Mouse (Mus musculus): ENCODE measurements around the gene Olfr10.
"Not testable (repeated sequence)": the region's sequence is repeated elsewhere in the genome, so short reads cannot be mapped to it uniquely, and the experiment has no call there.

The Olfr10 gene

GRCm38 (mm10) chr11:49304441-49304840, at the start of gene Olfr10:
Olfr10 (plus strand) TSS chr11:49304741.
- DNase-seq (ENCODE audit: low read depth, low spot score), result no peak

GRCm38 (mm10) chr11:49259296-49259695, 45.2 kb upstream of the Olfr10 start:
- no peak for DNase-seq (ENCODE audit: low read depth, low spot score)

- no peak for DNase-seq (ENCODE audit: low read depth, low spot score)
These were observed 44.7 kb upstream of the Olfr10 start for GRCm38 (mm10) chr11:49259829-49260228.

DNA sequence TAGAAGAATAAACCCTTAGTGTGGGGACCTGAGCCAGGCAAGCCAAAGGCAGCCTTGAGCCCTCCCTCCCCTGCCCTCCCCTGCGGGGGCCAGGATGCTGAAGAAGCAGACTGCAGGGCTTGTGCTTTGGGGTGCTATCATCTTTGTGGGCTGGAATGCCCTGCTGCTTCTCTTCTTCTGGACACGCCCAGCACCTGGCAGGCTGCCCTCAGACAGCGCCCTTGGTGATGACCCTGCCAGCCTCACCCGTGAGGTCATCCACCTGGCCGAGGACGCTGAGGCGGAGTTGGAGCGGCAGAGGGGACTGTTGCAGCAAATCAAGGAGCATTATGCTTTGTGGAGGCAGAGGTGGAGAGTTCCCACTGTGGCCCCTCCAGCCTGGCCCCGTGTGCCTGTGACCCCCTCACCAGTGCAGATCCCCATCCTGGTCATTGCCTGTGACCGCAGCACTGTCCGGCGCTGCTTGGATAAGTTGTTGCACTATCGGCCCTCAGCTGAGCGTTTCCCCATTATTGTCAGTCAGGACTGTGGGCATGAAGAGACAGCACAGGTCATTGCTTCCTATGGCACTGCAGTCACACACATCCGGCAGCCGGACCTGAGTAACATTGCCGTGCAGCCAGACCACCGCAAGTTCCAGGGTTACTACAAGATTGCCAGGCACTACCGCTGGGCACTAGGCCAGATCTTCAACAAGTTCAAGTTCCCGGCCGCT, 43.8 kb upstream of the Olfr10 start:
- no peak for DNase-seq (ENCODE audit: low read depth, low spot score)

GRCm38 (mm10) chr11:49261313-49261855, 43.2 kb upstream of the Olfr10 start:
- no peak for DNase-seq (ENCODE audit: low read depth, low spot score)

- DNase-seq (ENCODE audit: low read depth, low spot score), result no peak
These were observed 42.3 kb upstream of the Olfr10 start for GRCm38 (mm10) chr11:49262286-49262685.

GRCm38 (mm10) chr11:49263149-49263548, 41.4 kb upstream of the Olfr10 start:
- DNase-seq (ENCODE audit: low read depth, low spot score), result no peak

GRCm38 (mm10) chr11:49264081-49264480, 40.5 kb upstream of the Olfr10 start:
- no peak for DNase-seq (ENCODE audit: low read depth, low spot score)

- no peak for DNase-seq (ENCODE audit: low read depth, low spot score)
These were observed 39.9 kb upstream of the Olfr10 start for GRCm38 (mm10) chr11:49264622-49265021.

DNA sequence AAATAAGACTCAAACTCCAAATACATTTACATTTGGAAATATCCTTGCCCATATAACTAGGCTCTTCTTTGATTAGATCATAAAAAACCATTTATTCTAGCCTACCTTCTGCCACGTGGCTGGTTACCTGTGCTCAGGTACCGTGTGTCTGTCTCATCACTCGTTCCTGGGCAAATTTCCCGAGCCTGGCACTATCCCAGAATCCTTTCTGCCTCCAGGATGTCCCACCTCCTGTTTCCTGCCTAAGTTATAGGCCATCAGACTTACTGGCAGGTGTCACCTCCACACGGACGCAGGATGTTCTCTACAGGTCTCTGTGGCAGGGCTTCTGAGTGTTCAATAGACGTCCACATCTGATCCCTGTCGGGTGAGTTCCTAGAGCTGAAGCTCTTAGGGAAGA, 39.4 kb upstream of the Olfr10 start:
- no peak for DNase-seq (ENCODE audit: low read depth, low spot score)

GRCm38 (mm10) chr11:49266671-49267070, 37.9 kb upstream of the Olfr10 start:
- DNase-seq (ENCODE audit: low read depth, low spot score), result no peak

DNA sequence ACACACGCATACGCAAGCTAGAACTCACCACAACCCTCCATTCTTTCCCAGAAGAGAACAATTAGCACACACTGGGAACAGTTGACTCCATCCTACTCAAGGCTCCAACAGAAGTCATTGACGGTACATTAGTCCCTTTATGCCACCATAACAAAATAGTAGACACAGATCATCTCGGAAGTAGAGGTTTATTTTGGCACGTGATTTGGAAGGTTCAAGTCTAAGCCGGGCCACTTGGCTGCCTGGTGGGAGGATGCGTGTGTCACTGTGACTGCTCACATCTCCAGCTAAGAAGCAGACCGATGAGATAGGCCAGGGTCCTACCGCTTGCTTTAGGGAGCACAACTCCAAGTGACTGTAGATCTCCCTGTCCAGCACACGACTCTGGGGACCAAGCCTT, 37.2 kb upstream of the Olfr10 start:
- DNase-seq (ENCODE audit: low read depth, low spot score), result no peak

DNA sequence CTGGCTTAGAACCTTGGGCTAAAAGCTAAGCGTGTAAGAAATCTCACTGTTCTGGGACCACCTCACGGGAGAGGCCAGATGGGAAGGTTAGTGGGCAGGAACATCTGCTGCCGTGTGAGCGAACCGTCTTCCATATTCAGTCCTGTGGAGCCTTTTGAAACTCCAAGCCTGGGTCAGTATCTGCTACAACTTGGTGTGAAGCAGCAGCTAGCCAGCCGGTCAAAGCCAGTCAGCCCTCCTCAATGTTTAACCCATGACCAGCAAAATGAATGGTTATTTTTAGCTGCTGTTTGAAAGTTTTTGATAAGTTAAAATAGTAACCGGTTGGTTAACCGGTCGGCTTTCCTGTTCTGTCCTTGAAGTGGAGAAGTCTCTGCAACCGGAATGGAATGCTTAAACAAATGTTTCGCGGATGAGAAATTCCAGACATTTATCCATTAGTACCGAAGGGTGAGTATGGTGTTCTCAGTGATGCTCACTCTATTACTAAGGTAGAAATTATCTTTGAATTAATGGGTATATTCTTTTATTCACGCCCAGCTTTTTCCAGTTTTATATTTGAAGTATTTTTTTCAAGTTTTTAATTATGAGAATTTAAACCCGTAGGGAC, 36.5 kb upstream of the Olfr10 start:
- no peak for DNase-seq (ENCODE audit: low read depth, low spot score)

DNA sequence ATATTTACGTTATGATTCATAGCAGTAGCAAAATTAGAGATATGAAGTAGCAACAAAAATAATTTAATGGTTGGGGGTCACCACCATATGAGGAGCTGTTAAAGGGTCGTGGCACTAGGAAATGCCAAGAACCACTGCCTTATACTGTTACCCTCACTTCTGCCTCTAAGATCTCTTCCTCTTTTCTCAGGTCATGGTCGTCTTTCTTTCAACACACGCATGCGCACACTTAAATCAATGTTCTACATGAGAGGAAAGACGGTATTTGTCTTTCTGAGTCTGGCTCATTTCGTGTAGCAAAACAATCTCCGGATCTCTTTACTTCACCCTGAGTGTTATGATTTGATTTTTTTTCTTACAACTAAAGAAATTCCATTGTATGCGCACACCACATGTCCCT, 34.8 kb upstream of the Olfr10 start:
- DNase-seq (ENCODE audit: low read depth, low spot score), result no peak

- no peak for DNase-seq (ENCODE audit: low read depth, low spot score)
These were observed 34.2 kb upstream of the Olfr10 start for GRCm38 (mm10) chr11:49270368-49270767.

DNA sequence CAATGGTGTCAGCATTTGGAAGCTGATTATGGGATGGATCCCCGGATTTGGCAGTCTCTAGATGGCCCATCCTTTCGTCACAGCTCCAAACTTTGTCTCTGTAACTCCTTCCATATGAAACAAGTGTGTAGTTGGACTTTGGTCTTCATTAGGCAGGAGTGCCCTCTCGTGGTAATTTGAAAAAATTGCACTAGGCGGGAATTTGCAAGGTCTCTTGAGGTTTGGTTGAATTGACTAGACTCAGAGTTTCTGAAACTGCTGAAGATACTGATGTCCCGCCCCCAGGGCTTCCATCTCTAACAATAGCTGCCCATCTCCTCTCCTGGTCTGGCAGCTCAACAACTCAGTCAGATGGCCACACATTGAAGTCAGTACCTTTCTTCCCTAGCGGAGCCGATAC, 33.2 kb upstream of the Olfr10 start:
- DNase-seq (ENCODE audit: low read depth, low spot score), result peak; percentile 82

DNA sequence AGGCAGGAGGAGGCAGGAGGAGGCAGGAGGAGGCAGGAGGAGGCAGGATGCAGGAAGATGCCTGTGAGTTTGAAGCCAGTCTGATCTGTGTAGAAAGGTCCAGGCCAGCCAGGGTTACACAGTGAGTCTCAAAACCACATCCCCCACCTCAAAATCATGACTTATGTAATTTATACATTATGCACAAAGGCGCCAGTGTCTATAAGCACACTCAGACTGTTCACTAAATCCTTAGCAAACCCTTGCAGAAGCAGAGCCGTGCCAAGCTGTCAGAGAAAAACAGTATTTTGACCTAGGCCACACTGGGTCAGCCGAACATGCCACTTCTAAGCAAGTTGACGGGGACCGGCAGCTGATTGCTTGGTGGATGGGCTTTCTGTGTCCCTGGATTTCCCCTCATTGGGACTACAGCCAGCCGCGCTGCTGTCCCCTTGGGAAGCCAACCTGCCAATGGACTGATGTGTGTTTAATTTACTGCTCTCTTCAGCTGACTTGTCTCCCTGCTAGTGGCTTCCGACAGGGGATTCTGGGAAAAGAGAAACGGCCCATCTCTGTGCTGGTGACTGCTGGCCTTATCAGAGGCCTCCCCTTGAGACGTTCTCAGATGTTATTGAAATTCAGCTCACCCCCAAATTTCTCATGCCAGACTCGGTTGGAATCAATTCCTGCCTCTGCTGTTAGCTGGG, 30.6 kb upstream of the Olfr10 start:
- no peak for DNase-seq (ENCODE audit: low read depth, low spot score)

DNA sequence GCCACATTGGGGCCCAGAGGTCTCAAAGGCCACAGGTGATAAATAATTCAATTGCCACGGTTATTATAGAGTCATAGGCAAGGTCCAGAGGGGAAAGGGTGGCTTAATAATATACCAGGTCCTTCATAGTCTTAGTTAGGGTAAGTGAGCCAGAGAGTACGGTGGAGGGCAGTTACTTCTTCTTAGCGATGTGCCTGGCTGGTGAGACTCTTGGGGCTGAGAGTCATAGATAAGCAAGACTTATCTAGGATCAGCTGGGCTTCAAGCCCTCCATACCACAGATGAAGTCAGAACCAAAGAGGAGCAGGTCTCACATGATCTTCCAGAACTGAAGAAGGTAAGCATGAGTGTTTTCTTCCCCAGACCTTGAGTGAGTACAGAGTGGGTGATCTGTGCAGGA, 26.3 kb upstream of the Olfr10 start, which contains the start of gene Olfr1393:
Gene Olfr1393 (plus strand): TSS at position 83 of the 400 bp plus-strand sequence.
- no peak for DNase-seq (ENCODE audit: low read depth, low spot score)

DNA sequence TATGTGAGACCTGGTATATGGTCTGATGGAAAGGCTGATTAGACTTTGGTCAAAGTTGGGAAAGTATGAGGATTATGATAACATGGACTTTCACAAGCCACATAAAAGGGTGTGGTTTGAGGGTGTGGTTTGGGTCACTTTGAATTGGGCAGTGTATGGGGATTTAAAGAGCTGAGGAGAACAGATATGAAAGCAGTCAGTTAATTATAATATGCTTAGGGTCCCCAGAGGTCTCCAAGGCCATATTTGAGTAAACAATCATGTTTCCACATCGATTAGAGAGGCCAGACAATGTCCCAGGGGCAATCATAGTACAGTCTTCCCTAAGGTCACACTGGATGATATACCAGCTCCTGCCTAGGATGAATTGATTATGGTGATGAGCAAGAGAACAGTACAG, 19.6 kb upstream of the Olfr10 start, which contains the start of gene Olfr1392:
Gene Olfr1392 (plus strand): TSS at position 301 of the 400 bp plus-strand sequence.
- not testable (repeated sequence) for DNase-seq (ENCODE audit: low read depth, low spot score)

GRCm38 (mm10) chr11:49287251-49287650, 17.3 kb upstream of the Olfr10 start:
- no peak for DNase-seq (ENCODE audit: low read depth, low spot score)

DNA sequence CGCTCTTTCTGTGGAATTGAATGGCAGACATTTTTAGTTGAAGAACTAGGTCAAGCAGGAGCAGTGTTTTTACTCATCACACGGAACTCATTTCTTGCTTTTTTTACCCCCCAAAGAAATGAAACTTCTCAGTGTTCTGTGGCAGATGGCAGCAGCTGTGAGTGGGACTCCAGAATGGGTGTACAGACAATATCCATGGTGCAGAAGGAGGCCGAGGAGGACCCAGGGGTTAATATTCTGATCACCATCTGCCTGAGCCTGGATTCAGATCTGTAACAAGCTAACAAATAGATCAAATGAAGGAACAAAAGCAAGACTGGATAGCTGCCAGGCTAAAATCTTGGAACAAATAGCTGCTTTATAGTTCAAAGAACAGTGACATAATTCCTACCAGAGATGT, 11.8 kb upstream of the Olfr10 start:
- DNase-seq (ENCODE audit: low read depth, low spot score), result no peak

- DNase-seq (ENCODE audit: low read depth, low spot score), result not testable (repeated sequence)
These were observed 4.0 kb downstream of the Olfr10 start for GRCm38 (mm10) chr11:49308547-49308946.
